Mouse (Mus musculus): ENCODE measurements around the gene Atp1a2. TPM values are rescaled to one million over a fixed set of nuclear protein-coding genes. Genes with fewer than 3 reads are reported as not detected.

The Atp1a2 gene
- total and polyA plus RNA-seq, 3 experiments = 0.07 to 0.23 (median 0.13) TPM

GRCm38 (mm10) chr1:172296816-172297510 lies 901 bp downstream of the Atp1a2 start:
- H3K79me2 ChIP-seq (replicated peaks; ENCODE audit: control insufficient read depth, extremely low read depth, insufficient read depth, poor library complexity, severe bottlenecking) = no peaks in the 10 kb centered on the region
- H3K4me3 ChIP-seq (replicated peaks in 1 of 3; ENCODE audit: low read depth in 2 of 3, low read length in 2 of 3, poor library complexity in 1 of 3) = no peak overlapping the region
- in situ Hi-C loops (cut with MboI; ENCODE audit: low pct_ligation_motif_present, low pct_unique_long_range_greater_than_20kb, low sequenced_read_pairs) (no loop called here), dilution Hi-C loops (cut with MboI; ENCODE audit: extremely low pct_ligation_motif_present, extremely low pct_unique_long_range_greater_than_20kb, low sequenced_read_pairs) (no loop called here)
- H3K4me1 ChIP-seq (ENCODE audit: control insufficient read depth in 1 of 2, insufficient read depth in 2 of 2) = peaks cover 0 to 3% of the 10 kb centered on the region in 2 experiments; a peak in 2 of 4 replicates
- no peak overlapping the region for H3K27ac ChIP-seq (ENCODE audit: insufficient read depth, low read depth)
- TF ChIP-seq POLR2A (IDR thresholded peaks at IDR 0.05; ENCODE audit: low read depth, low read length) (no peak), MAX (IDR thresholded peaks at IDR 0.05; ENCODE audit: low read length) (no peak), EP300 (IDR thresholded peaks at IDR 0.05; ENCODE audit: low read length) (no peak), ETS1 (conservative IDR thresholded peaks at IDR 0.05; ENCODE audit: low read depth, low read length) (no peak), MAFK (IDR thresholded peaks at IDR 0.05; ENCODE audit: insufficient replicate concordance, low read length) (no peak), RCOR1 (conservative IDR thresholded peaks at IDR 0.05; ENCODE audit: low read depth, low read length) (no peak), POLR2AphosphoS2 (IDR thresholded peaks at IDR 0.05; ENCODE audit: low read depth, low read length) (no peak), SIN3A (IDR thresholded peaks at IDR 0.05; ENCODE audit: low read length) (no peak), IRF4 (IDR thresholded peaks at IDR 0.05; ENCODE audit: low read depth, low read length) (no peak), ZC3H11A (IDR thresholded peaks at IDR 0.05; ENCODE audit: low read depth, low read length) (no peak), JUND (conservative IDR thresholded peaks at IDR 0.05; ENCODE audit: low read depth, low read length) (no peak), CHD1 (IDR thresholded peaks at IDR 0.05; ENCODE audit: low read depth, low read length) (no peak), BHLHE40 (IDR thresholded peaks at IDR 0.05; ENCODE audit: low read depth, low read length) (no peak), RAD21 (IDR thresholded peaks at IDR 0.05; ENCODE audit: low read depth, low read length) (no peak), MEF2A (IDR thresholded peaks at IDR 0.05; ENCODE audit: borderline replicate concordance, low read depth, low read length) (no peak), JUN (IDR thresholded peaks at IDR 0.05; ENCODE audit: insufficient read depth, low read depth, low read length) (no peak), HCFC1 (IDR thresholded peaks at IDR 0.05; ENCODE audit: low read depth, low read length) (no peak), NELFE (IDR thresholded peaks at IDR 0.05; ENCODE audit: low read depth, low read length) (no peak)
- no peaks in the 10 kb centered on the region for H3K36me3 ChIP-seq (replicated peaks in 1 of 2; ENCODE audit: control insufficient read depth in 1 of 2, insufficient read depth in 1 of 2, low read length in 1 of 2)
- H3K4me2 ChIP-seq (ENCODE audit: insufficient read depth, low read depth, poor library complexity, severe bottlenecking) = no peak overlapping the region
- H3K9ac ChIP-seq (ENCODE audit: insufficient read depth, low read depth) = no peak overlapping the region
- H3K9me3 ChIP-seq (replicated peaks; ENCODE audit: low read length) = no peaks in the 10 kb centered on the region
- H3K27me3 ChIP-seq (replicated peaks) = peaks cover 49% of the 10 kb centered on the region
- DNase-seq (ENCODE audit: extremely low read depth) = no peak

DNA sequence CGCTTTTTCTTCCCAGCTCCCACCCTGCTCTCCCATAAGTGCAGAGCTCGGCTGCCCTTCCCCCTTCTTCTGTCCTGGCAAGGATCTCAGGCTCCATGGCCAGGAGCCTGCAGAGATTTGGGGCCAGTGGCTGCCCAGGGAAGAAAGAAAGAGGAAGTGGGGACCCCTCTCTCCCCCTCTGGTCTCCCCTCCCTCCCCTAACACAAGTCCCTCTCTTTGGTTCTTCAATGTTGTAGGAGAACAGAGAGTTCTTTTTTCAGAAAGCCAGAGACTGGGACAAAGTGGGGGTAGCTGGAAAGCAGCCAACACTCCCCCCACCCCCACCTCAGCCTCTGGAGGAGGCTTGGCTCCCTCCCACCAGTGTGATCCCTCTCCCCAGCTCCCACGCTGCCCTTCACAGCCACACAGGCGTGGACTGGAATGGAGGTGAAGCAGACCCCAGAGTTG lies 2.1 kb downstream of the Atp1a2 start:
- H3K9me3 ChIP-seq (replicated peaks; ENCODE audit: low read length) = no peaks in the 10 kb centered on the region
- H3K4me2 ChIP-seq (ENCODE audit: insufficient read depth, low read depth, poor library complexity, severe bottlenecking) = no peak overlapping the region
- H3K9ac ChIP-seq (ENCODE audit: insufficient read depth, low read depth) = no peak overlapping the region
- H3K79me2 ChIP-seq (replicated peaks; ENCODE audit: control insufficient read depth, extremely low read depth, insufficient read depth, poor library complexity, severe bottlenecking) = no peaks in the 10 kb centered on the region
- dilution Hi-C loops (cut with MboI; ENCODE audit: extremely low pct_ligation_motif_present, extremely low pct_unique_long_range_greater_than_20kb, low sequenced_read_pairs) = no loop called here
- peaks cover 55% of the 10 kb centered on the region for H3K27me3 ChIP-seq (replicated peaks)
- H3K4me1 ChIP-seq (ENCODE audit: control insufficient read depth in 1 of 2, insufficient read depth in 2 of 2) = no peaks in the 10 kb centered on the region
- no peak overlapping the region for H3K27ac ChIP-seq (ENCODE audit: insufficient read depth, low read depth)
- H3K36me3 ChIP-seq (replicated peaks in 1 of 2; ENCODE audit: control insufficient read depth in 1 of 2, insufficient read depth in 1 of 2, low read length in 1 of 2) = no peaks in the 10 kb centered on the region
- in situ Hi-C loops (cut with MboI; ENCODE audit: low pct_ligation_motif_present, low pct_unique_long_range_greater_than_20kb, low sequenced_read_pairs) = no loop called here
- DNase-seq (ENCODE audit: extremely low read depth) = no peak
- H3K4me3 ChIP-seq (replicated peaks in 1 of 3; ENCODE audit: low read depth in 2 of 3, low read length in 2 of 3, poor library complexity in 1 of 3) = no peak overlapping the region
- no peak for TF ChIP-seq KAT2A (IDR thresholded peaks at IDR 0.05; ENCODE audit: insufficient replicate concordance, low read length)
- TF ChIP-seq ETS1 (conservative IDR thresholded peaks at IDR 0.05; ENCODE audit: low read depth, low read length) = no peak
- TF ChIP-seq MAZ (IDR thresholded peaks at IDR 0.05; ENCODE audit: low read depth, low read length) = no peak
- TF ChIP-seq JUND (conservative IDR thresholded peaks at IDR 0.05; ENCODE audit: low read depth, low read length) = no peak
- no peak for TF ChIP-seq IRF4 (IDR thresholded peaks at IDR 0.05; ENCODE audit: low read depth, low read length)
- no peak for TF ChIP-seq RCOR1 (conservative IDR thresholded peaks at IDR 0.05; ENCODE audit: low read depth, low read length)
- TF ChIP-seq ZMIZ1 (IDR thresholded peaks at IDR 0.05; ENCODE audit: low read depth, low read length) = no peak
- TF ChIP-seq MXI1 (IDR thresholded peaks at IDR 0.05; ENCODE audit: low read depth, low read length) = no peak
- TF ChIP-seq GABPA (IDR thresholded peaks at IDR 0.05; ENCODE audit: insufficient replicate concordance, low read depth, low read length) = no peak
- no peak for TF ChIP-seq JUN (IDR thresholded peaks at IDR 0.05; ENCODE audit: insufficient read depth, low read depth, low read length)
- no peak for TF ChIP-seq CHD2 (IDR thresholded peaks at IDR 0.05; ENCODE audit: low read length)
- TF ChIP-seq SMC3 (IDR thresholded peaks at IDR 0.05; ENCODE audit: low read depth, low read length) = no peak
- TF ChIP-seq ELF1 (IDR thresholded peaks at IDR 0.05; ENCODE audit: low read depth, low read length) = no peak
- TF ChIP-seq EP300 (IDR thresholded peaks at IDR 0.05; ENCODE audit: low read length) = no peak
- no peak for TF ChIP-seq UBTF (IDR thresholded peaks at IDR 0.05; ENCODE audit: low read depth, low read length)
- no peak for TF ChIP-seq ZNF384 (IDR thresholded peaks at IDR 0.05; ENCODE audit: low read depth, low read length)

All from CH12.LX (cell line).